Mouse (Mus musculus): ENCODE measurements at regions not wholly inside any gene's neighbourhood (a gene's known extent, or its start where the extent isn't known, plus 50 kb on each side); places are given as distances from the start of the nearest gene placed in this dataset.
"Not testable (repeated sequence)": the region's sequence is repeated elsewhere in the genome, so short reads cannot be mapped to it uniquely, and the experiment has no call there.

DNA sequence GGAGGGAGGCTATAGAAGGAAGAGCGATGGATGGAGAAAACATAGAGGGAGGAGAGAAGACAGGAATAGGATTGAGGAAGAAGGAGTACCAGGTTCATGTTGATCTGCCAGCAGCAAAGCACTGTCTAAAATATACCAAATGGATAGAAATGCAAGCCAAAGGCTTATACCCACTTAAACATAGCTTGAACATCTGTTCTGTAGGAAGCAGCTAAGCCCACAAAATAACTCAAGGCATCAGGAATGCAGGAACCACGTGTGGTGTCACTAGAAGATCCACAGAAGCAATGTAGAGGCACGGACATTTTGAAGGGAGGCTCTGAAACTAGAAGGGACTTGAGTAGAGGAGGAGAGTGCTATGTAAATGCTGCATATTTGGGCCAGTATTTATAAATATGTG, 78.9 kb downstream of the Smgc start:
- DNase-seq (ENCODE audit: low spot score), result no peak

DNA sequence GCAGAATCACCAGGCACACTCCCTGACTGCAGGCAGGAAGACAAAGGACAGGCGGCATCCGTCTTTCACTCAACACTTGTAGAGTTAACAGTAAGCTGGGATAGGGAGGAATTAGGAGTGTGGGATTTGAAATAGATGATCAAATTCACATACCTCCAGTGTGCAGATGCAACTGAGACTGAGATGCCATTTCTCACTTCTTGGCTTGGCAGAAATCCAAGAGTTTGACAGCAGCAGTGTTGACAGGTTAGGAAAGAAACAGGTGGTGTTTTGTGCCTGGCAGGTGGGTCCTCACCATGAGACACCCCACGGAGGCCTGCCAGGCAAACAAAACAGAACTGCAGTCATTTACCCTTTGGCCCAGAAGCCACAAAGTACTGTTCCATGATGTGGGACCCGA, 79.8 kb downstream of the Smgc start:
- DNase-seq (ENCODE audit: low spot score), result no peak

DNA sequence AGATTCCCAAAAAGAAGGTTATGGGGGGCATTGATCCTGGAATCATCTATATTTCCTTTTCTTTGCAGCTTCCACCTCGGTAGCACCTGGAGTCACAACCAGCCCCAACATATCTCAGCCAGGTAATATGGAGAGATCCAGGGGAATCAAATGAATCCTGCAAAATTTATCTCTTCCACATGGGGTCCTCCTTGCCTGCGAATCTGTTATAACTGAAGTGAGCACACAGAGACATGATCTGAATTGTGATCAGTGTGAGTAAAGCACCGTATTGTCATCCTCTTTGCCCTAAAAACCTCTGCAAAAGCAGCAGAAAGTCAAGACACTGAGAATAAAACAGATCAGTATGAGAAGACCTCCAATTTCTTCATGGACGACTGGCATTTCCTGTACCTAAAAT, 86.5 kb downstream of the Smgc start:
- no peak for DNase-seq (ENCODE audit: low spot score)

DNA sequence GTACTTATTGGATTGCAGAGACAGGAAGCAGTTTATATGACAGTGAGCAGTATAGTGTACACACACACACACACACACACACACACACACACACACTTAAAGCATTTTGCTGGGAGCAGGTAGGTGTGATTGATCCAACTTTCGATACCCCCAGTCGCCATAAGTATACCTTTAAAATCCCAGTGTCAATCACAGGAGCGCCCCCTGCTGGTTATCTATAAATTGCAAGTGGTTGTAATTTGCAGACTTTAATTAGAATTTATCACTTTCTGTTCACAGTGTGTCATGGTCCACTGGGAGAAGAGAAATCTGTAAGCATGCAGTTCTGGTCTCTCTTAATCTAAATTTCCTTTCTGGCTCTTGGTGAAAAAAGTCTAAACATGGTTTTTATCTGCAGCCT, 89.4 kb downstream of the Smgc start:
- peak; percentile 49 for DNase-seq (ENCODE audit: low spot score)

DNA sequence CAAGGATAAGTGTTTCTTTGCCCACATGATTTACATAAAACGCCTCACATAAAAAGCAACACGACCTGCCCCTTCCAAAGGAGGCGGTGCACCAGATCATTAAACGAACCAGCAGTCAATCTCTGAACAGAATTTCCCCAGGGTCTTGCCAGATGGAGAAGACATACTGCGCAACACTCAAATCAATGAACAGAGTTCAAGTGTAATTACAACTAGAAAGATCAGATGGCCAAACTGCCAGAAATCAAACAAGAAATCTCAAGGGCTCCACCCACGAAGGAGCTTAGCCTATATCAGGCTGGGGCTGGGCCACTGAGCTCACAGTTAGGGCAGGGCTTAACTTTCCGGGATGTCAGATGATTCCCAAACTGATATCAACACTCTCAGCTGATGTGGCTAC, 90.4 kb downstream of the Smgc start:
- peak; percentile 17 for DNase-seq (ENCODE audit: low spot score)

DNA sequence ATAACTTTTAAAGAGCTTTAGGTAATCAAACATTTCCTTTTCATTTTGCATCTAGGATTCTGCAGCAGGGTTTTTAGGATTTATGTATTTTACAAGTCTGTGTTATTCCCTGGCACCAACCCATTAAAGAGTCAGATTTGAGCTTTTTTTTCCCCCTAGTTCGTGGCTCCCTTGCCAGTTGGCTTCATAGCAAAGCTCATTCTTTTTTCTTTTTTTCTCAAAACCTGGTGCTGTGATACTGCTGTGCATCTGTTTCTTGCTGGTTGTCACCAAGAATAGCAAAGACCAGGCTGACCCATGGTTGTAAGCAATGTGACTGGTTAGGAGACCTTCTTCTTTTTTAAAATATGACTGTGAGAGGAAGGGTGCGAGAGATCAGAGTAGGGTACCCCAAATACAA, 93.7 kb upstream of the Cntn1 start:
- no peak for DNase-seq (ENCODE audit: low spot score)

DNA sequence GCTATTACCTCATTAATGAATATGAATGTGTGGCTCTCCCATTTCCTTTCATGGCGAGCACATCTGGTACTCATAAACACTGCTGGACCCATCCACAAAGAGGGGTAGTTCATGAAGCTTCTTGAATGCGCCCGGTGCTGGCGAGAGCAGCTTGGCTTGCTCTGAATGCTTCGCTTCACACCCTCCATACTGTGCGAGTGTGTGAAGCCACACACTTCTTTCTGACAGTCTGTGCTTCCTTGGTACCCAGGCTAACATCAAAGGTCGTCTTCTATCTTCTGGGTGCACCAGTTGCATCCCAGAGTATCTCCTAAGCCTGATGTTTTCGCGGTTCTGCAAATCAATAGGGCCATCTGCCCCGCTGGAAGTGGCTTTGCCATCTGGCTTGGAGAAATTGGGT, 85.8 kb upstream of the Cntn1 start:
- DNase-seq (ENCODE audit: low spot score), result peak; percentile 17

DNA sequence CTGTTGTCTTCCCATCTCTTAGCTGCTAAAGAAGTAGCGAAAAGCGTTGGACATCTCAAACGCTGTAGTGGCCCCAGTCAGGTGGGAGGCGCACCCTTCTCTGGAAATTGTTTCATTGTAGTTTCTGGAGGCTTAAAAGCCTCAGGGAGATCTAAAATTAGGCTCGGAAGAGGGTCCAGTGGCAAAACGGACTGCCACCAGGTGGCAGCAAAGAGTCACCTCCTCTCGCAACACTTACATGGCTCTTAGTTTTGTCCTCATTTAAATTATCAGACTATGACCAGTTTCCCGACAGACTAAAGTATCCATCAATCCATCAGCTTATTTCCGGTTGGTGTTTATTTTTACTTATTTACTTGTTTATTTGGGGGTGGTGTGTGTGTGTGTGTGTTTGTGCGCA, 81.6 kb upstream of the Cntn1 start:
- DNase-seq (ENCODE audit: low spot score), result peak; percentile 81

DNA sequence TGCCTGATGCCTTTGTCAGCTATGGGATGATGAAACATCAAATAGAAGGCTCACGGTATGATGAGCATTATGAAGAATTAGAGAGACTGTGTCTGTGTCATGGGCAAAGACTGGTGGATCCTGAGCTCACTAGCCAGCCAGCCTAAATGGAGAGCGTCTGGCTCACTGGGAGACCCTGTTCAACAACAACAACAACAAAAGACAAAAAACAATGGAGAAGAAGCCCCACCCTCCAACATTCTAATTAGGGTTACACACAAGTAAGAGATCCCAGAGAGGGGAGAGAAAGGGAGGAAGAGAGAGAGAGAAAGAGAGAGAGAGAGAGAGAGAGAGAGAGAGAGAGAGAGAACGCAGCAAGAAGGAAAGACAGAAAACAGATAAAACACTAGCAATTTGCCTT, 79.6 kb upstream of the Cntn1 start:
- DNase-seq (ENCODE audit: low spot score), result no peak

DNA sequence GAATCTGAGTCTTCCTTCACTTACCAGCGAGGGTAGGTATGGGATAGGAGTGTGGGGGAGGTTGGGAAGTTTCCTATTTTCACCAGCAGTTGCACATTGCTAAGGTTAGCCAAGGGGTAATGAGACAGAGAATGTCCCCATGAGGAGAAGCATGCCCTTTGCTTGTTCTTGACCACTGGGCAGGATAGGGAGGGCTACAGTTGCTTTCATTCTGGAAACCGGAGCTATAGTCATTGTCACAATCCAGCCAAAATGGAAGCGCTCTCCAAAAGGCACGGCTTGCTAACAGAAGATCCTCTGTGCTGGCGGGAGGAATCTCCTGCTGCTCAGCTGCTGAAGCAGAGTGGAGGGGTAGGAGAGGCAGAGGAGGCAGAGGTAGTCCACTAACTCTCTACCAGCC, 79.1 kb upstream of the Cntn1 start:
- no peak for DNase-seq (ENCODE audit: low spot score)

DNA sequence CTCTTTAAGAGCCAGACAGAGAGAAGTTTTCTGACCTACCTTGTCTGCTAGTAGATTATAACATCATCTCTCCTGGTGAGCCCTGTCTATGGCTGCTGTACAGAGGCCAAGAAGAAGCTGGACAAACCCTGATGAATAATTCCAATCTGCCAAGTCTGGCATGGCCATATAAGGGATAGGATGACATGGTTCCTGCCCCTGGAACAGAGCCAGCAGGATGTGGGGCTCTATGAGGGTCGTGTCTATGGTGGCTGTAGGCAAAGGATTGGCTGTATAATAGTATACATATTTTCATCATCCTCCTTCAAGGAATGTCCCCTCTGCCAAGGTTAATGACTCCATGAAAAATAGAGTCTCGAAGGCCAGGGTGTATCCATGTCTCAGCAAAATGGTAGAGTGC, 75.4 kb upstream of the Cntn1 start:
- no peak for DNase-seq (ENCODE audit: low spot score)

DNA sequence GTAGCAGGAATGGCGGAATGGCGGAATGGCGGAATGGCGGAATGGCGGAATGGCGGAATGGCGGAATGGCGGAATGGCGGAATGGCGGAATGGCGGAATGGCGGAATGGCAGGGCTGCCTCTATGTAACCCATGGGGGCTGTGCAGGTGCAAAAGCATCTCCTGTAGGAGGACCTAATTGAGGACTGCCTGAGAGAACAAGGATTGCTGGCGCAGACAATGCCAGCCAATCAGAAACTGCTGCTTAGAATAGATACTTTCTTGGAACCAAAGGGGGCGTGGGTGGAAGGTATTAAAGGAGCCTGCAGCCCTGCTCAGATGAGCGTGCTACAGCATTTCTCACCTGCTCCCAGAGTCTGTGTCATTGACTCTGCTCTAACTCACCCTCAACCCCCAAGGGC, 67.8 kb upstream of the Cntn1 start:
- DNase-seq (ENCODE audit: low spot score), result not testable (repeated sequence)

DNA sequence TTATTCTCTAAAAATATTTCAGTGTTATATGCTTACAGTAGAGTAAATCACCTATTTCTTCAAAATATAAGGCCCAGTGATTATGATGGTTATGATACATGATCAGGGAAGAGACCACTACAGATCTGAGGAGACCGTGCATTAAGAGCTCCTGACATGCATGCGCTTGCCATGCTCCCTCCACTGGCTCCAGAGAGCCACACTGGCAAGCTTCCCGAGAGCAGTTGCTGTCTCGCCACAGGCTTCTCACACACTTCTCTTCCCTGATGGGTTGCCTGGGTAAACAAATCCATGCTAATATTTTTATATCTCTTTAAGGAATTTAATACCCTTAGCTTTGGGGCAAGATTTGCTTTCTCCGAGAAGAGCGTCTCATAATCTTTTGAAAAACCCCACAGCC, 50.9 kb upstream of the Cntn1 start:
- no peak for DNase-seq (ENCODE audit: low spot score)
